Comparison of ENCODE assay signal across 8 mouse cellular contexts in the genomic region with DNA sequence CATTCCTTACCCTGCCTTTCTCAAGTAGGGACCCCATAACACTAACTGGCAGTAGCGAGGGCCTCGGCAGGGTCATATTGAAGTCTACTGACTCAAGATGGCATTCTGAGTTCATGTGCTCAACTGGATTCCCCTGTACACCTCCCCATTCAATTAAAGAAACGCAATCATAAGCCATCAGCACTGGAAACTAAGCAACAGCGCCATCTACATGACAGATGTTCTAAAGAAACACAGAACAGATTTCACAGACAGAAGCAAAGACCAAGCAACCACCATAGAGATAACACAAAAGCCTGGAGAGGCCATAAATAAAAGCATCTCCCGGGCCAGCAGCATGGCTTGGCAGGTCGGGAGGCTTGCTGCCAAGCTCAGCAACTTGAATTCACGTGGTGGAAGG.
DNase-seq lines count a peak whose midpoint lies in the region.

No protein-coding gene starts in this region.

- DNase-seq in cerebellum, adult 9-10 months = peak; percentile 3
- DNase-seq in cerebellum, adult 11 months = no peak
- DNase-seq in testis, postnatal 10 days (ENCODE audit: low spot score) = peak; percentile 49
- DNase-seq in testis, postnatal 14 days (ENCODE audit: low spot score) = no peak
- peak; percentile 10 to 17 for DNase-seq in frontal cortex, postnatal 25 days (ENCODE audit: low spot score in 2 of 2)
- DNase-seq in left cerebral cortex, adult 11 months (ENCODE audit: low spot score) = peak; percentile 29
- peak; percentile 70 for DNase-seq in retina, postnatal 1 day
- DNase-seq in thymus, postnatal 10 days (ENCODE audit: low spot score in 2 of 2) = no peak

Comparison
In these comparisons a context has a peak if more than half of its experiments do, and no peak if none do; other contexts are left out.
1. DNase-seq: peak in cerebellum, adult 9-10 months (single experiment), testis, postnatal 10 days (single experiment), frontal cortex, postnatal 25 days (2 of 2), left cerebral cortex, adult 11 months (single experiment) and retina, postnatal 1 day (single experiment); none in cerebellum, adult 11 months (single experiment), testis, postnatal 14 days (single experiment) and thymus, postnatal 10 days (0 of 2).